Mouse (Mus musculus) testis, adult 2 months (tissue): ENCODE results near the gene Cxcr5. TPM values are rescaled to one million over a fixed set of nuclear protein-coding genes. Genes with fewer than 3 reads are reported as not detected.

Experiments
- H3K27ac ChIP-seq: fragments of 200-500 bp; 2 replicates; pipeline ENCODE4 v1.5.1; 2012; ENCODE audit warnings: low read depth, low read length; ENCODE audit not compliant: control insufficient read depth, insufficient read depth
- H3K27me3 ChIP-seq: fragments of 200-500 bp; 2 replicates; pipeline ENCODE4 v1.6.1; 2012; ENCODE audit warnings: mild to moderate bottlenecking, low read length, moderate library complexity; ENCODE audit not compliant: control insufficient read depth, insufficient read depth
- H3K36me3 ChIP-seq: fragments of 200-500 bp; 2 replicates; pipeline ENCODE4 v1.6.1; 2012; ENCODE audit warnings: mild to moderate bottlenecking, low read length; ENCODE audit not compliant: control insufficient read depth, insufficient read depth
- H3K4me1 ChIP-seq: fragments of 200-500 bp; 2 replicates; pipeline ENCODE4 v1.6.1; 2012; ENCODE audit warnings: low read length; ENCODE audit not compliant: control insufficient read depth, insufficient read depth
- H3K4me3 ChIP-seq: fragments of 200-500 bp; 2 replicates; pipeline ENCODE4 v1.5.1; 2012; ENCODE audit warnings: low read depth, mild to moderate bottlenecking, low read length, moderate library complexity, mixed read lengths; ENCODE audit not compliant: control insufficient read depth
- CTCF ChIP-seq: fragments of 200-500 bp; IDR thresholded peaks from 2 replicates; pipeline ENCODE4 v1.5.1; 2012; ENCODE audit warnings: low read depth, mild to moderate bottlenecking, inconsistent platforms, low read length, moderate library complexity; ENCODE audit not compliant: control insufficient read depth, insufficient read depth, insufficient replicate concordance
- POLR2A ChIP-seq: fragments of 200-500 bp; IDR thresholded peaks from 2 replicates; pipeline ENCODE4 v1.6.1; 2012; ENCODE audit warnings: low read depth, mild to moderate bottlenecking, inconsistent platforms, low read length, moderate library complexity; ENCODE audit not compliant: control insufficient read depth
- polyA plus RNA-seq: library from polyadenylated mRNA; depleted of rRNA; stranded (reverse); fragments of >200 nt; gene quantifications from 2 replicates; pipeline ENCODE4 v1.2.3, GENCODE M21; 2012

Cxcr5 gene
- polyA plus RNA-seq, 1 experiment = 11.2 TPM

DNA sequence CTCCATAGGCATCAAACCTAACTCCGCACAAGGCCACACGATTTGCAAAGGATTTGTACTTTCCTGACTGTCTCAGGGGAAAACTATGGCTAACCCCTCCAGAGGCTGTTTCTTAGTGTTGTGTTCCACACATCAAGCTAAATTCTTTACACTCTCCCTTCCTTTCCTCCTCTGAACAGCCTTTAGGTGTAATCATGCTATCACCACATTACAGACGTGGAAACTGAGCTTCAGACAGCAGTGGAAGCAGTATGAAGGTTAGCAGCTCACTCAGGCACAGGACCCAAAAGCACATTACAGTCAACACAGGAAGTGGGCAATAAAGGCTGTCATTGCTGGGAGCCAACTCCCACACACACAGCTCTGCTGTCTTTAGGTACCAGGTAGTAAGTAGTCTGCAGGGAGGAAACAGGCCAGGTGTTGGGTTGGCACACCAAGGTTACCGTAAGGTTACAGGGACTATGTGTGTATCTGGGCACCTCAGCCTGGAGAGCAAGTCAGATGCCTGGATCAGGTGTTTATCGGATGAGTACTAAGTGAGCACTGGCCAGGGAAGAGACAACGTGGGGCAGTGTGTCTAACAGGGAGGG lies 28.6 kb downstream of the Cxcr5 start:
- H3K36me3 ChIP-seq = no peaks in the 10 kb centered on the region
- peaks cover 2% of the 10 kb centered on the region; the same call in 1 of the 2 replicates for H3K4me1 ChIP-seq
- H3K27ac ChIP-seq = no peak overlapping the region
- no peaks in the 10 kb centered on the region for H3K27me3 ChIP-seq
- TF ChIP-seq POLR2A (no peak), CTCF (no peak)
- no peak overlapping the region for H3K4me3 ChIP-seq

GRCm38 (mm10) chr9:44528340-44528739 lies 33.3 kb downstream of the Cxcr5 start:
- TF ChIP-seq POLR2A = no peak
- no peak for TF ChIP-seq CTCF
- H3K36me3 ChIP-seq = no peaks in the 10 kb centered on the region
- H3K27ac ChIP-seq = no peak overlapping the region
- no peaks in the 10 kb centered on the region for H3K27me3 ChIP-seq
- no peaks in the 10 kb centered on the region for H3K4me1 ChIP-seq
- no peak overlapping the region for H3K4me3 ChIP-seq

GRCm38 (mm10) chr9:44526337-44527112 lies 35.2 kb downstream of the Cxcr5 start:
- Histone ChIP-seq H3K27ac (no peak overlapping the region), H3K27me3 (no peaks in the 10 kb centered on the region), H3K4me1 (no peaks in the 10 kb centered on the region), H3K4me3 (no peak overlapping the region), H3K36me3 (no peaks in the 10 kb centered on the region)
- TF ChIP-seq POLR2A (no peak), CTCF (no peak)

GRCm38 (mm10) chr9:44525589-44525988 lies 36.1 kb downstream of the Cxcr5 start:
- H3K4me1 ChIP-seq = no peaks in the 10 kb centered on the region
- no peaks in the 10 kb centered on the region for H3K36me3 ChIP-seq
- no peak overlapping the region for H3K27ac ChIP-seq
- TF ChIP-seq POLR2A = no peak
- no peaks in the 10 kb centered on the region for H3K27me3 ChIP-seq
- no peak overlapping the region for H3K4me3 ChIP-seq

- Histone ChIP-seq H3K36me3 (no peaks in the 10 kb centered on the region), H3K27ac (no peak overlapping the region), H3K4me1 (no peaks in the 10 kb centered on the region), H3K27me3 (no peaks in the 10 kb centered on the region), H3K4me3 (no peak overlapping the region)
- TF ChIP-seq POLR2A = no peak
- no peak for TF ChIP-seq CTCF
Observed at GRCm38 (mm10) chr9:44525001-44525400, 36.7 kb downstream of the Cxcr5 start.

DNA sequence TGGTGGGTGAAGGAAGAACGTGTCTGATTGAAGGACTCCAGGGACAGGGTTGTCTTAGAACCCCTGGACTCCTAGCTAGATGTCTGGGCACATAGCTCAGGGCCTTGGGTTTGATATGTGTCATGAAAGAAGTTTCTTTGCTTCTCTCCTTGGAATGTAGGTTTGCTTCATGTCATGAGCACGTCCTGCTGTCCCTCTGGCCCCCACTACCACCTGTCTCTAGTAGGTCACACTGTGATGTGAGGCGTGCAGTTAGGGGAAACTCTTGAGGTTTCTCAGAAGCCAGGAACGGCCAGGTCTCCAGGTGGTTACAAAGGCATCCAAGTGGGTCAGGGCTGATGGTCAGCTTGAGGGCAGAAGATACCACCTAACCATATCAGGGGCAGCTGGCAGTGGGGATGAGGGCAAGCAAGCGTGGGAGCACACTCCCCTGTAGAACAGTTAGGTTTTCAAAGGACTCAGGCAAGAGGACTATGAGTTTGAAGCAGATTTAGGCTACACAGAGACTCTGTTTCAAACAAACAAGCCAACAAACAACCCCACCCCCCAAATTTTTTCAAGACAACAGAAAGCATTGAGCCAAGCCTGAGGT lies 37.3 kb downstream of the Cxcr5 start:
- no peak overlapping the region for H3K4me3 ChIP-seq
- no peaks in the 10 kb centered on the region for H3K4me1 ChIP-seq
- H3K36me3 ChIP-seq = no peaks in the 10 kb centered on the region
- TF ChIP-seq CTCF (no peak), POLR2A (no peak)
- no peaks in the 10 kb centered on the region for H3K27me3 ChIP-seq
- no peak overlapping the region for H3K27ac ChIP-seq

GRCm38 (mm10) chr9:44523686-44524085 lies 38.0 kb downstream of the Cxcr5 start:
- TF ChIP-seq CTCF (no peak), POLR2A (no peak)
- no peak overlapping the region for H3K4me3 ChIP-seq
- no peaks in the 10 kb centered on the region for H3K36me3 ChIP-seq
- no peaks in the 10 kb centered on the region for H3K4me1 ChIP-seq
- no peak overlapping the region for H3K27ac ChIP-seq
- no peaks in the 10 kb centered on the region for H3K27me3 ChIP-seq
